Mouse (Mus musculus): ENCODE measurements around the gene Prpf40a.

DNA sequence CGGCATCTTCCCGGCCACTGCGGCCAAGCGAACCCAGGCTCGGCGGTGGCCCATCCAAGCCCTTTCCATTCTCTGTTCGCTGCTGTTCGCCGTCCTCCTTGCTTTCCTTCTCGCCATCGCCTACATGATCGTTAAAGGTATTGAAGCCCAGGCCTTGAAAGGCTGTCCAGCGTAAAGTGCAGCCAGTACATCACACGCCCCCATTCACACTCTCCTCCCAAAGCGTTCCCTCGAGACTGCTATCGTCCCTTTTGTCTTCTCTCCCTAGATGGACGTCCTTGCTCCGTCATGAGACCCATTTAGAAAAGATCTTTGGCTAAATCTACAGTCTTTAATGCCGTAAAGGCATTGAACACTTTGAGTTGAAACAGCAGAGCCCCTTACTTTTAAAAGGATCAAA is 1.3 kb upstream of the Prpf40a start:
- TF ChIP-seq POLR2A (IDR thresholded peaks at IDR 0.05; ENCODE audit: low read depth, low read length) = no peak
- no peak for TF ChIP-seq CTCF (IDR thresholded peaks at IDR 0.05; ENCODE audit: extremely low read depth, insufficient read length, insufficient replicate concordance, low read depth, low read length)

All from small intestine, adult 2 months (tissue).